Mouse (Mus musculus) kidney, postnatal 4 days (tissue): ENCODE results near the gene Sipa1l2.

Source experiments
- DNase-seq, 2 experiments: peaks; one replicate each; pipeline ENCODE4 v3.0.0; 2021; ENCODE audit warnings: mixed read lengths in 2 of 2

Gene Sipa1l2

GRCm38 (mm10) chr8:125569533-125570365 is at the start of gene Sipa1l2:
Gene Sipa1l2, minus strand, starts transcription at chr8:125569808.
- DNase-seq, result peak; percentile 100

GRCm38 (mm10) chr8:125618543-125619335 is 49.1 kb upstream of the Sipa1l2 start:
- peak; percentile 26 to 48 for DNase-seq

DNA sequence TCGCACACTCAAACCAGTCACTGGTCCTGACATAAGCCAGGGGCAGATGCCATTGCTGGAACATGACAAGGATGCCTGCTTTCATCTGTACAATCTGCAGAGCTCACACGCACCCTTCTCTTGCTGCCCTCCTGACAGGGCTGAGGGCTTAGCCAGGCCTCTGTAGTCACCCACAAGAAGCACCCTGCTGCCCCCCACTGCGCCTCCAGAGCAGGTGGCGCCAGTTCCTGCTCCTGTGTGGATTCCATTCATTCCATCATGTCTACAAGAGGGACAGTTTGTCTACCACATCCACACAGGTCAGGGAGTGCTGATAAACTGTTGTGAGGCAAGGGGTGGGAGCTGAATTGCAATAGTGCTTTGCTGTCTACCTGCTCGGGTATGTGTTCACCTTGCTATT is 47.3 kb upstream of the Sipa1l2 start:
- no peak for DNase-seq

DNA sequence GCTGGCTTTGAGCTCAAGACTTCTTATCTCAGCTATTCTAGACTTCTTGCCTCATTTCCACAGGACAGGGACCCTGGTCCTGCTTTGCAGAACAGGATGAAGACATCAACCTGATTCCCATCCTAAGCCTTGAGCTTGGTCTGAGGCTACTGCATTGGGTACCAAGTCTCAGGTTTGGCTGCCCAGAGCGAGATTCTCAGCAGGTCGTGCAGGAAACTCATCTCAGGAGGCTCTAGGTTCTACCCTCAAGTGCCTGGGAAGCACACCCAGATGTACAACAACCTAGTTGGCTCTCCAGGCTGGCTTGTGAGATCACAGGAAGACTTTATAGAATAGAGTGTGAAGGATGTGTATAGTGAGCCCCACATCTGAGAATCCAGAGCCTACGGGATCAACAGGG is 46.4 kb upstream of the Sipa1l2 start:
- no peak for DNase-seq

GRCm38 (mm10) chr8:125613552-125613951 is 43.9 kb upstream of the Sipa1l2 start:
- no peak for DNase-seq

- no peak for DNase-seq
Observed at GRCm38 (mm10) chr8:125611799-125612560, 42.4 kb upstream of the Sipa1l2 start.

GRCm38 (mm10) chr8:125611024-125611798 is 41.6 kb upstream of the Sipa1l2 start:
- DNase-seq, result no peak

GRCm38 (mm10) chr8:125609737-125610136 is 40.1 kb upstream of the Sipa1l2 start:
- DNase-seq, result peak in 1 of 2 experiments; percentile 14

GRCm38 (mm10) chr8:125607714-125608223 is 38.2 kb upstream of the Sipa1l2 start:
- no peak for DNase-seq

DNA sequence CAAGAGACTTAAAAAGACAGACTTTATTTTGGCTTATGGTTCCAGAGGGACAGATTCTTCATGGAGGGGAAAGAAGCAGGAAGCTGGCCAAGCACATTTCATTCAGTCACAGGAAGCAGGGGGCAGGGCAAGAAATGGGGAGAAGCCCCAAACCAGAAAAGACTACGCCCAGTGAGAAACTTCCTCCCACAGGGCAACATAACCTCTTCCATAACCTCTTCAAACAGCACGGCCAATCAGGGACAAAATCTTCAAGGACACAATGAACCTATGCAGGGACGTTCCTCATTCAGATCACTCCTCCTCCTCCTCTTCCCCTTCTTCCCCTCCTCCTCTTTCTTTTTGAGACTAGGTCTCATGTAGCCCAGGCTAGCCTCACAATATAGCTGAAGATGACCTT is 37.3 kb upstream of the Sipa1l2 start:
- no peak for DNase-seq

DNA sequence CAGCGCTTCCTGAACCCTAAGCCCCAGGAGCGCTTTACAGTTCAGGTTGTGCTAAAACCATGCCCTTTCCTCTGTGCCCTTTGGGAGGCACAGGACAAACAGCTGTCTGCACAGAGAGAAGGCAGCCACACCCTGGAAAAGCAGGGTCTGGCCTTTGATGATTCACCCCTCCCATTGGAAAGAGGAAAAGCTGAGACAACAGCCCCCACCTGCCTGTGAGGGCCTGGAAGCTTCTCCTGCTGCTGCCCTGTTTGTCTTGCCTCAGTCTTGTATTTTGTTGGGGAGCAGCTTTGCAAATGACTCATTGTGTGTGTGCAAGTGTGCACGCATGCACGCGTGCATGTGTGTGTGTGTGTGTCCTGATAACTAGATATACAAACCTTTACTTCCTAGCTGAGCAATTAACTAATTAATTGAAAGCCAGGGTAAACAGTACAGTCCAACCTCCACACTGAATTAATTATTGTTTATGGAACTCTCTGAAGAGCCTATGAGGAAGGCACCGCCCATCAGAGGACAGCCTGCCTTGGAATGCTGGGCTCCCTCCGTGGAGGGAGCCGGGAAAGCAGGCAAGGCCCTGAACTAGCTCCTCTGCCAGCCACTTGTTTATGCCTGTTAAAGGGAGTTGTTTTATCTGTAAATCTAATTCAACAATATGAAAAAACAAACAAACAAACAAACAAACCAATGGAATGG is 35.4 kb upstream of the Sipa1l2 start:
- DNase-seq, result peak in 1 of 2 experiments; percentile 42

DNA sequence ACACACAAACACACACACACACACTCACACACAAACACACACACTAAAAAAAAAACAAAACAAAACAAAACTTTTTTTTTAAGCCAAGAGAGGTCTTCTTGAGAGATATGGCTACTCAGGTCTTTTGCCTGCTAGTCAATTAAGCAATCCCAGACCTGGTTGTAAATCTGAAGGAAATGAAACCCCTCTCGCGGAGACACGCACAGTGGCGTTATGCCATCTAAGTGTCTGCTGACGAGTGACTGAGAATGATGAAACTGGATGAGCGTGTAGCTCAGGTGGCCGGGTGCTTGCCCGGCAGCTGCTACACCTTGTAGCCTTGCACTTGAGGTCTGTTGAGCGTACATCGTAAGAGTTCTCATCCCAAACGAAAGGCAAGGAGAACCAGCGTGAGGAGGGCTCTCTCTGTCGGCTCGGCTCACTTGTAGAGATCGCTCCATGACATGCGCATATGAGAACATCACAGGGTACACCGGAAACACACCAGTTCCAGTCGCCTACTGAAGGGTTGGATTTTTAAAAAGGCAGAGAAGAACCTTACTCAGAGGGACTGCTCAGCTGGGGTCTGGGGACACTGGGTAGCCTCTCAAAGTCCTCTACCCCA is 34.7 kb upstream of the Sipa1l2 start:
- no peak for DNase-seq

DNA sequence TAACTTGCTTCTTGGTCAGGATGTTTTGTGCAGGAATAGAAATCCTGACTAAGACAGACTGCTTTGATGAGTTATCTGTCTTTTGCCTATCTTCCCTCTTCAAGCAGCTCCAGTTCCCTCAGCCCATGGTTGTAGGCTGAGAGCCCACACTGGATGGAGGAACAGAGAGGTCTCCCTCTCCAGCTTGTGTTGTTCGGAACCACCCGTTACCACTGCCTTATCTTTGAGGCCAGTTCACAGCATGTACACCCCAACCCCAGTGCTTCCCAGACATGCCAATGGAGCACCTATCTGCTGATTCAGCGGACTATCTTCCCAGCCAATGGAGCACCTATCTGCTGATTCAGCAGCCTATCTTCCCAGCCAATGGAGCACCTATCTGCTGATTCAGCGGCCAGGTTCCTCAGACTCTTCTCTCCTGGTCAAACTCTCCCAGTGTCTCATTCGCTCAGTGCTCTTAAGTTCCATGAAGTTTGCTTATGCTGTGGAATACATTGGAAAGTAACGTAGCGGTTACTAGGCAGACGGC is 33.8 kb upstream of the Sipa1l2 start:
- no peak for DNase-seq

DNA sequence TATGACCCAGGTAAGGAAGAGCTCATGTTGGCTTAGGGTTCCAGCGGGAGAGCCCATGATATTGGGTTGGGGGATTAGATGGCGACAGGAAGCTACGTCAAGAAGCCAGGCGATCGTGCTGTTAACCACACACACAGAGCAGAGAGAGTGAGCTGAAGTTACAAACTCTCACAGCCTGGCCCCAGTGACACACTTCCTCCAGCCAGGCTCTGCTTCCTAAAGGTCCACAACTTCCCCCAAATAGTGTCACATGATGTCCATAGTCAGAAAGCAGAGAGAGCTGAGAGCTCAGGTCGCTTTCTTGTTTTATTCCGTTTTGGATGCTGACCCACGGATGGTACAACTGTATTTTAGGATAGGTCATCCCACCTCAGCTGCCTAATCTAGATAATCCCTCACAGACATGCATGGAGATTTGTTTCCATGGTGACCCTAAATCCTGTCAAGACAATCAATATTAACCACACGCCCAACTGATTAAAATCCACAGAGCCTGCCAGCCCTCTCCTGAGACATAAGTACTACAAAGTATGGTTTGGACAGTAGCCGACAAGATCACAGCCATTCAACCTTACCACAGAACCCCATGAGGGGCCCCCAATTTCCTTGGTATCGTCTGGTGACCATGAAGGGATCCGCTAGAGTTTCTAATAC is 30.6 kb upstream of the Sipa1l2 start:
- no peak for DNase-seq

DNA sequence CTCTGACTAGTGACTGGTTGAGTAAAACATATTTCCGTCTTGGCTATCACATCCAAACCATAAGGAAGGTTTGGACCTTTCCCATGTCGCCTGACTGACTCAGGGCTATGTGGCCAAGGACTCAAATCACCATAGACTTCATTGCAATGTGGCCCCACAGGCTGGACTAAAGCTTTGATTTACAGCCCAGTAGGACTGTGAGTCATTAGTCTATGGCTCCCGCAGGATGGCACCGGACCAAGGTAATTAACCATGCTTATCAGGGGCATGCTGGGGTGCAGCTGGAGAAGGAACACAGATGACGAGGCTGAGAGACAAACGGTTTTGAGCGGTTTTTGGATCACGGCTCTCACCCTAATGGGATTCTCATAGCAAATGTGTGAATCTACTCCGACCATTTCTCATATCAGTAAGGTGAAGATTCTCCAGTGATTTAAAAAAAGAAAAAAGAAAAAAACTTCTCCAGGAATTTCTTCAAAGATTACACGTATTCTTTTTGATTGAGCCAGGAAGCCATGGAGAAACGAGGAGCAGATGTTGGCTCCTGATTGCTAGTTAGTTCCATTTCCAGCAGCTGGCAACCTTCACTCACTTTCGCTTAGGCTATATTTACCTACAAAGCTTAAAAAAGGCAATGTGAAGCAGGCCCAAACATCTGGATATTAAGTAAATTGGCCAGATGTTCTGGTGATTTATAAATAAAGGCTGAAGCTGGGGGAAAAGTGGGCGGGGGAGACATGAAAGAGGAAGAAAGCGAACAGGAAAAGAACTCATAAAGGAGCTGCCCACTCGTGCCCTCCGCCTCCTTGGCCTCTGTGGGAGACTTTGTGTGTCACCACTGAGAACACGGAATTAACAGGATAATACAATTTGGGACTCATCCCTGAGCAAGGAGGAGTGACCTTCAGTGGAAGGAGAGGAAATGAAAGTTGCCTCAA is 26.2 kb upstream of the Sipa1l2 start:
- peak; percentile 50 to 59 for DNase-seq

- DNase-seq, result peak; percentile 52 to 65
Observed at GRCm38 (mm10) chr8:125590363-125590762, 20.8 kb upstream of the Sipa1l2 start.

- DNase-seq, result no peak
Observed at GRCm38 (mm10) chr8:125586587-125586986, 17.0 kb upstream of the Sipa1l2 start.

GRCm38 (mm10) chr8:125584276-125584675 is 14.7 kb upstream of the Sipa1l2 start:
- no peak for DNase-seq

DNA sequence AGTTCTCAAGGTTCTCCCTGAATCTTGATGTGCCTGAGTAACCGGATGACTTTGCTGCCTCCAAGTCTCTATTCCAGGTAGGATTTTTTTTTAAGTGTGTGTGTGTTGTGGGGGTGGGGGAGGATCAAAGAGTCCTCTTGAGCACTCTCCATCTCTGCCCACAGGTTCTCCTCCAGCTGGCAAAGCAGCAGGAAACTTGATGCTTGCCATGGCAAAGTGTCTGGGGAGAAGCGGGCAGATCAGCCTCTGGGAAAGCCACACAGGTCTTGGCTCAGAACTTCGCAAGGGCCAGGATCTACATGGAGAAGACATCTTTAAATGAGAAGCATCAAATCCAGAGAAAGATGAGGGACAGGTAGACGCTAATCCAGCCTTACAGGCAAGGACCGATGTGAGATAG is 10.8 kb upstream of the Sipa1l2 start:
- no peak for DNase-seq
